Mouse (Mus musculus) myocyte (in vitro differentiated cells): Measurements from ENCODE around the gene Zfhx3.

Source experiments
- CEBPB ChIP-seq: IDR thresholded peaks from 2 replicates; pipeline ENCODE4 v1.6.1; 2011; ENCODE audit warnings: mild to moderate bottlenecking, moderate library complexity; ENCODE audit not compliant: poor library complexity, insufficient read depth, severe bottlenecking
- E2F4 ChIP-seq: IDR thresholded peaks from one replicate; pipeline ENCODE4 v1.6.1; 2011; ENCODE audit warnings: mild to moderate bottlenecking, control low read depth, moderate library complexity; ENCODE audit not compliant: insufficient read depth
- MAX ChIP-seq: IDR thresholded peaks from one replicate; pipeline ENCODE4 v1.6.1; 2011; ENCODE audit warnings: low read depth, mild to moderate bottlenecking, control low read depth
- MYOD1 ChIP-seq, 3 experiments: IDR thresholded peaks; one replicate each; pipeline ENCODE4 v1.6.1; 2011; ENCODE audit warnings: control low read depth in 2 of 3, low read depth in 2 of 3, mild to moderate bottlenecking in 2 of 3, moderate library complexity in 1 of 3; ENCODE audit not compliant: insufficient read length in 2 of 3, control insufficient read depth in 1 of 3
- MYOG ChIP-seq, 3 experiments: IDR thresholded peaks; one replicate each; pipeline ENCODE4 v1.6.1; 2011; ENCODE audit warnings: control low read depth in 2 of 3, low read depth in 2 of 3, mild to moderate bottlenecking in 2 of 3; ENCODE audit not compliant: insufficient read length in 2 of 3, control insufficient read depth in 1 of 3, insufficient read depth in 1 of 3
- POLR2A ChIP-seq: IDR thresholded peaks from one replicate; pipeline ENCODE4 v1.6.1; 2011; ENCODE audit warnings: low read depth, mild to moderate bottlenecking, control low read depth, moderate library complexity; ENCODE audit not compliant: insufficient read length
- POLR2AphosphoS2 ChIP-seq: IDR thresholded peaks from one replicate; pipeline ENCODE4 v1.6.1; 2011; ENCODE audit warnings: low read depth, control low read depth; ENCODE audit not compliant: insufficient read length
- REST ChIP-seq: IDR thresholded peaks from one replicate; pipeline ENCODE4 v1.6.1; 2011; ENCODE audit warnings: mild to moderate bottlenecking, control low read depth, moderate library complexity; ENCODE audit not compliant: insufficient read depth, insufficient read length
- SRF ChIP-seq: IDR thresholded peaks from one replicate; pipeline ENCODE4 v1.6.1; 2011; ENCODE audit warnings: low read depth; ENCODE audit not compliant: control insufficient read depth, insufficient read length
- TCF12 ChIP-seq: IDR thresholded peaks from one replicate; pipeline ENCODE4 v1.6.1; 2011; ENCODE audit warnings: mild to moderate bottlenecking, control low read depth; ENCODE audit not compliant: poor library complexity, insufficient read depth, severe bottlenecking
- TCF3 ChIP-seq: IDR thresholded peaks from one replicate; pipeline ENCODE4 v1.6.1; 2011; ENCODE audit warnings: low read depth, control low read depth; ENCODE audit not compliant: insufficient read length
- USF1 ChIP-seq: IDR thresholded peaks from one replicate; pipeline ENCODE4 v1.6.1; 2011; ENCODE audit warnings: low read depth, mild to moderate bottlenecking, control low read depth, moderate library complexity

GRCm38 (mm10) chr8:108599558-108599957, 657.1 kb downstream of the Zfhx3 start:
- TF ChIP-seq POLR2A (no peak), E2F4 (no peak), MAX (no peak), MYOD1 (IDR thresholded peaks at IDR 0.05; ENCODE audit: control insufficient read depth in 1 of 3, insufficient read length in 2 of 3, low read depth in 2 of 3) (no peak), CEBPB (no peak), USF1 (no peak), SRF (no peak), TCF12 (no peak), MYOG (IDR thresholded peaks at IDR 0.05; ENCODE audit: control insufficient read depth in 1 of 3, insufficient read depth in 1 of 3, insufficient read length in 2 of 3, low read depth in 2 of 3) (no peak), POLR2AphosphoS2 (no peak), TCF3 (no peak), REST (no peak)
